Comparison of ENCODE assay signal across 29 mouse cellular contexts in genomic region chr13:107779591-107779990, GRCm38 (mm10).
DNase-seq lines count a peak whose midpoint lies in the region; ATAC-seq and TF ChIP-seq lines count a peak whose summit lies in the region.
"Had no signal": no experiment of that assay in that cellular context is flagged by ENCODE, and none has a peak within 500 bp of the region (broad histone marks: within the 10 kb centered on the region; RNA-seq: fewer than 3 reads in every experiment).

No protein-coding gene starts in this region.

- H3K9me3 ChIP-seq in liver, embryonic 11.5 days (ENCODE audit: control insufficient read depth, low read length), result no peaks in the 10 kb centered on the region
- H3K9me3 ChIP-seq: embryonic facial prominence, embryonic 10.5 days; embryonic facial prominence, embryonic 15.5 days; forebrain, embryonic 12.5 days; heart, embryonic 12.5 days; limb, embryonic 12.5 days; liver, embryonic 12.5 days; midbrain, embryonic 13.5 days had no signal

- no peak for ATAC-seq in CD4-positive, CD25-positive, alpha-beta regulatory T cell, adult 4 months
- ATAC-seq in liver, embryonic 11.5 days (replicated peaks; ENCODE audit: low FRiP score), result no peak
- ATAC-seq: forebrain, postnatal 0 days; liver, embryonic 12.5 days; lung, postnatal 0 days; midbrain, embryonic 13.5 days had no signal

- no peak for TF ChIP-seq CTCF in thymus, adult 2 months (IDR thresholded peaks at IDR 0.05; ENCODE audit: borderline replicate concordance, control insufficient read depth, extremely low read depth, insufficient read depth, low read length, poor library complexity)

- no peak overlapping the region for H3K4me3 ChIP-seq in thymus, adult 2 months (ENCODE audit: control insufficient read depth, insufficient read depth, low read length)
- H3K4me3 ChIP-seq in liver, embryonic 11.5 days (ENCODE audit: low read depth, low read length), result no peak overlapping the region
- H3K4me3 ChIP-seq: embryonic facial prominence, embryonic 10.5 days; embryonic facial prominence, embryonic 15.5 days; forebrain, embryonic 12.5 days; heart, embryonic 12.5 days; layer of hippocampus, adult 2 months; left cerebral cortex, adult 2 months; limb, embryonic 12.5 days; liver, embryonic 12.5 days; midbrain, embryonic 13.5 days had no signal

- intact Hi-C loops in heart, postnatal 10 days (cut with DNase I), result no loop called here

- DNase-seq in CD4-positive, CD25-positive, alpha-beta regulatory T cell, adult 2 months (ENCODE audit: low read depth, low spot score), result peak; percentile 7
- peak; percentile 7 for DNase-seq in thymus, adult 2 months
- DNase-seq in thymus, adult 18-20 months, result no peak
- peak; percentile 50 for DNase-seq in thymus, postnatal 0 days (ENCODE audit: low spot score)
- DNase-seq in ovary, postnatal 10 days (ENCODE audit: low spot score), result no peak
- no peak for DNase-seq in liver, embryonic 11.5 days (ENCODE audit: low spot score)
- DNase-seq in heart, postnatal 10 days, result no peak
- DNase-seq: adrenal gland, adult 8-10 months; cerebellum, adult 8-10 months; forebrain, postnatal 0 days; gastrocnemius, postnatal 25 days; heart, adult 18-20 months; kidney, adult 18-20 months; kidney, postnatal 36 days; lung, adult 18-20 months; lung, postnatal 4 days; spleen, adult 18-20 months had no signal

- no peaks in the 10 kb centered on the region for H3K27me3 ChIP-seq in thymus, adult 2 months (ENCODE audit: control insufficient read depth, insufficient read depth, low read length)
- H3K27me3 ChIP-seq in liver, embryonic 11.5 days (replicated peaks; ENCODE audit: control insufficient read depth, insufficient read depth, low read length), result no peaks in the 10 kb centered on the region
- H3K27me3 ChIP-seq: embryonic facial prominence, embryonic 15.5 days; forebrain, embryonic 12.5 days; heart, embryonic 12.5 days; limb, embryonic 12.5 days; liver, embryonic 12.5 days; midbrain, embryonic 13.5 days had no signal

- no peak overlapping the region for H3K27ac ChIP-seq in thymus, adult 2 months (ENCODE audit: control insufficient read depth, insufficient read depth, low read length)
- no peak overlapping the region for H3K27ac ChIP-seq in liver, embryonic 11.5 days (ENCODE audit: low read depth, low read length)
- H3K27ac ChIP-seq: embryonic facial prominence, embryonic 10.5 days; embryonic facial prominence, embryonic 15.5 days; forebrain, embryonic 12.5 days; hindbrain, embryonic 14.5 days; layer of hippocampus, adult 2 months; left cerebral cortex, adult 2 months; limb, embryonic 12.5 days; liver, embryonic 12.5 days; midbrain, embryonic 13.5 days had no signal

- no peak overlapping the region for H3K4me2 ChIP-seq in liver, embryonic 11.5 days
- H3K4me2 ChIP-seq: embryonic facial prominence, embryonic 15.5 days; forebrain, embryonic 12.5 days; heart, embryonic 12.5 days; hindbrain, embryonic 14.5 days; limb, embryonic 12.5 days; liver, embryonic 12.5 days; midbrain, embryonic 13.5 days had no signal

- no peak for TF ChIP-seq POLR2A in thymus, adult 2 months (IDR thresholded peaks at IDR 0.05; ENCODE audit: control insufficient read depth, extremely low read depth, insufficient read depth, low read length, poor library complexity)

- WGBS in thymus, adult 2 months, result 16% methylated on average over 4 of the region's 4 CpGs
- WGBS in liver, embryonic 11.5 days, result 70% methylated on average over 4 of the region's 4 CpGs

- 0 out of 2 replicates have a peak, but pooled peaks cover 2% of the 10 kb centered on the region for H3K4me1 ChIP-seq in thymus, adult 2 months (replicated peaks; ENCODE audit: control insufficient read depth, insufficient read depth, low read length)
- no peaks in the 10 kb centered on the region for H3K4me1 ChIP-seq in liver, embryonic 11.5 days (replicated peaks; ENCODE audit: control insufficient read depth, insufficient read depth, low read length)
- H3K4me1 ChIP-seq: embryonic facial prominence, embryonic 15.5 days; heart, embryonic 12.5 days; limb, embryonic 12.5 days had no signal

- no peaks in the 10 kb centered on the region for H3K36me3 ChIP-seq in thymus, adult 2 months (ENCODE audit: control insufficient read depth, insufficient read depth, low read length)
- H3K36me3 ChIP-seq in liver, embryonic 11.5 days (ENCODE audit: control insufficient read depth, insufficient read depth, low read length), result no peaks in the 10 kb centered on the region
- H3K36me3 ChIP-seq: embryonic facial prominence, embryonic 15.5 days; forebrain, embryonic 12.5 days; heart, embryonic 12.5 days; limb, embryonic 12.5 days; liver, embryonic 12.5 days; midbrain, embryonic 13.5 days had no signal

- H3K9ac ChIP-seq in liver, embryonic 11.5 days (ENCODE audit: low read depth, low read length), result no peak overlapping the region
- H3K9ac ChIP-seq: embryonic facial prominence, embryonic 15.5 days; forebrain, embryonic 12.5 days; forebrain, postnatal 0 days; heart, embryonic 12.5 days; hindbrain, embryonic 14.5 days; limb, embryonic 12.5 days; liver, embryonic 12.5 days; midbrain, embryonic 13.5 days had no signal

Comparison
In these comparisons a context has a peak if more than half of its experiments do, and no peak if none do; other contexts are left out.
1. DNase-seq: peak in CD4-positive, CD25-positive, alpha-beta regulatory T cell, adult 2 months (single experiment), thymus, adult 2 months (single experiment) and thymus, postnatal 0 days (single experiment); none in thymus, adult 18-20 months (0 of 2), ovary, postnatal 10 days (single experiment), liver, embryonic 11.5 days (single experiment) and heart, postnatal 10 days (0 of 2).